Mouse (Mus musculus) midbrain, embryonic 11.5 days (tissue): ENCODE results near the gene AA986860. TPM values are rescaled to one million over a fixed set of nuclear protein-coding genes. Genes with fewer than 3 reads are reported as not detected.

Experiments used
- ATAC-seq: fragments of 200-750 bp; cut with Nextera tagmentation; 2 replicates; pipeline ENCODE4 v1.8.0; 2017; ENCODE audit warnings: moderate TSS enrichment, moderate library complexity; ENCODE audit not compliant: low FRiP score
- DNase-seq: peaks from one replicate; pipeline ENCODE4 v3.0.0; 2015; ENCODE audit warnings: low spot score; ENCODE audit errors: missing footprints
- H3K27ac ChIP-seq: fragments of 300-500 bp; sonication (generic); 2 replicates; pipeline ENCODE4 v1.5.1; 2014; ENCODE audit warnings: low read depth, low read length
- H3K27me3 ChIP-seq: fragments of 300-500 bp; sonication (generic); 2 replicates; pipeline ENCODE4 v1.6.1; 2014; ENCODE audit warnings: mild to moderate bottlenecking, low read length, moderate library complexity, mixed read lengths; ENCODE audit not compliant: control insufficient read depth, insufficient read depth
- H3K36me3 ChIP-seq: fragments of 300-500 bp; sonication (generic); 2 replicates; pipeline ENCODE4 v1.6.1; 2014; ENCODE audit warnings: mild to moderate bottlenecking, low read length, moderate library complexity, mixed read lengths; ENCODE audit not compliant: control insufficient read depth, insufficient read depth
- H3K4me1 ChIP-seq: fragments of 300-500 bp; sonication (generic); 2 replicates; pipeline ENCODE4 v1.6.1; 2014; ENCODE audit warnings: low read length; ENCODE audit not compliant: control insufficient read depth, insufficient read depth
- H3K4me2 ChIP-seq: fragments of 300-500 bp; sonication (generic); 2 replicates; pipeline ENCODE4 v1.6.1; 2014; ENCODE audit warnings: mild to moderate bottlenecking, moderate library complexity
- H3K4me3 ChIP-seq: fragments of 300-500 bp; sonication (generic); 2 replicates; pipeline ENCODE4 v1.5.1; 2014; ENCODE audit warnings: low read depth, low read length
- H3K9ac ChIP-seq: fragments of 300-500 bp; sonication (generic); 2 replicates; pipeline ENCODE4 v1.6.1; 2014; ENCODE audit warnings: low read length
- H3K9me3 ChIP-seq: fragments of 300-500 bp; sonication (generic); 2 replicates; pipeline ENCODE4 v1.6.1; 2016; ENCODE audit warnings: low read length; ENCODE audit not compliant: control insufficient read depth
- WGBS: fragments of 180-500 bp; shearing (Covaris S2); extraction: QIAGEN DNeasy Blood & Tissue Kit; methylation state at CpG from one replicate; pipeline ENCODE4 v1.1.7; 2014; 5-methylcytosine and 5-hydroxymethylcytosine counted together
- polyA plus RNA-seq: library from polyadenylated mRNA; unstranded; fragments of >200 nt; fragmentation: Nextera tagmentation; extraction: Ambion mirVana; gene quantifications from 2 replicates; pipeline ENCODE4 v1.2.1, GENCODE M21; 2014

The AA986860 gene
- polyA plus RNA-seq, 1 experiment from 2014 or later: 0.37 TPM

GRCm38 (mm10) chr1:130779867-130780266 is 48.1 kb downstream of the AA986860 start:
- no peaks in the 10 kb centered on the region for H3K9me3 ChIP-seq
- ATAC-seq: no peak
- WGBS: 86% methylated on average over 3 of the region's 3 CpGs
- no peaks in the 10 kb centered on the region for H3K36me3 ChIP-seq
- no peaks in the 10 kb centered on the region for H3K4me1 ChIP-seq
- peak; percentile 31 for DNase-seq
- H3K27me3 ChIP-seq: no peaks in the 10 kb centered on the region
- H3K4me3 ChIP-seq: no peak overlapping the region
- no peak overlapping the region for H3K27ac ChIP-seq
- H3K9ac ChIP-seq: no peak overlapping the region
- H3K4me2 ChIP-seq: no peak overlapping the region

- H3K36me3 ChIP-seq: no peaks in the 10 kb centered on the region
- H3K4me2 ChIP-seq: no peak overlapping the region
- no peaks in the 10 kb centered on the region for H3K27me3 ChIP-seq
- no peak for ATAC-seq
- no peak overlapping the region for H3K4me3 ChIP-seq
- 28% methylated on average over 4 of the region's 4 CpGs for WGBS
- no peak overlapping the region for H3K9ac ChIP-seq
- DNase-seq: peak; percentile 81
- H3K4me1 ChIP-seq: no peaks in the 10 kb centered on the region
- H3K27ac ChIP-seq: no peak overlapping the region
- H3K9me3 ChIP-seq: no peaks in the 10 kb centered on the region
These were observed 52.3 kb downstream of the AA986860 start for GRCm38 (mm10) chr1:130784054-130784453.

- Histone ChIP-seq H3K27ac (no peak overlapping the region), H3K4me1 (peaks cover 5% of the 10 kb centered on the region; the same call in 1 of the 2 replicates), H3K36me3 (no peaks in the 10 kb centered on the region), H3K4me3 (no peak overlapping the region), H3K9me3 (no peaks in the 10 kb centered on the region), H3K4me2 (no peak overlapping the region), H3K27me3 (no peaks in the 10 kb centered on the region), H3K9ac (no peak overlapping the region)
- no peak for ATAC-seq
- DNase-seq: peak; percentile 41
- WGBS: 48% methylated on average over 4 of the region's 4 CpGs
These were observed 55.2 kb downstream of the AA986860 start for GRCm38 (mm10) chr1:130787001-130787400.

- ATAC-seq: peak; percentile 74
These were observed 58.0 kb downstream of the AA986860 start for GRCm38 (mm10) chr1:130789512-130790451.

More at GRCm38 (mm10) chr1:130789512-130790451, 58.0 kb downstream of the AA986860 start:
- Histone ChIP-seq H3K4me2 (no peak overlapping the region), H3K9ac (no peak overlapping the region), H3K36me3 (no peaks in the 10 kb centered on the region), H3K9me3 (no peaks in the 10 kb centered on the region), H3K27ac (no peak overlapping the region), H3K4me3 (no peak overlapping the region), H3K4me1 (peaks cover 5% of the 10 kb centered on the region; the same call in 1 of the 2 replicates), H3K27me3 (no peaks in the 10 kb centered on the region)
- 48% methylated on average over 3 of the region's 3 CpGs for WGBS
- DNase-seq: peak; percentile 61

Other genes starting within 250 kb of the AA986860 start
- not detected in 2 replicates for gene Zp3r, start 102.4 kb upstream of the AA986860 start, polyA plus RNA-seq
- gene C4bp, start 70.3 kb upstream of the AA986860 start, polyA plus RNA-seq: 0.04 TPM in 1 of 2 replicates, not detected in the other
- not detected in 2 replicates for gene Gm29427, start 16.2 kb upstream of the AA986860 start, polyA plus RNA-seq
- gene Yod1, start 14.6 kb upstream of the AA986860 start, polyA plus RNA-seq: 11.7 and 13.6 TPM in 2 replicates
- 6.3 and 9.5 TPM in 2 replicates for gene Pfkfb2, start 2.7 kb upstream of the AA986860 start, polyA plus RNA-seq
- gene Fcamr, start 68.9 kb downstream of the AA986860 start, polyA plus RNA-seq: not detected in 2 replicates
- not detected in 2 replicates for gene Pigr, start 94.7 kb downstream of the AA986860 start, polyA plus RNA-seq
- gene Fcmr, start 133.7 kb downstream of the AA986860 start, polyA plus RNA-seq: 0.27 TPM in 1 of 2 replicates, not detected in the other
- not detected in 2 replicates for gene Il24, start 155.5 kb downstream of the AA986860 start, polyA plus RNA-seq
- gene Il20, start 179.5 kb downstream of the AA986860 start, polyA plus RNA-seq: not detected in 2 replicates
- gene Il19, start 208.1 kb downstream of the AA986860 start, polyA plus RNA-seq: not detected in 2 replicates